Mouse (Mus musculus): ENCODE measurements around the gene Gm815. TPM values are rescaled to one million over a fixed set of nuclear protein-coding genes. Genes with fewer than 3 reads are reported as not detected.

The Gm815 gene
- total and polyA plus RNA-seq, 3 experiments: not detected

DNA sequence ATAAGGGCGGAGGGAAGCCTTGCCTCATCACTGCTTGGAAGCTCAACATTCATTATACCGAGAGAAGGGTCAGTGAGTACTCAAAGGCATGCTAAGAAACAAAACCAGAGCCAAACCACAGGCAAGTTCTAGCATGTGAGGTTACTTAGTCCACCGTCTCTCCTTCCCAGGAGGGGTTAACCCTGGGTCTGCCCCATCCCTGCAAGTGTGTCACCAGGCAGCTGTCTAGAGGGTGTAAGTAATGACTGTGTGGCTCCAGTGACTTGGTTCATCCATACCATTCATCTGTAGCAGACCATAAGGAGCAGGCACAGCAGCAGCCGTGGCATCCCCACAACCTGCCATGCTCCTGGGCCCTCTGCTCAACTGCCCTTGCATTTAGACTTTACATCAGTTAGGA, 5.8 kb upstream of the Gm815 start:
- H3K27me3 ChIP-seq (ENCODE audit: control insufficient read depth in 1 of 2, insufficient read depth in 2 of 2, low read length in 2 of 2): no peaks in the 10 kb centered on the region

DNA sequence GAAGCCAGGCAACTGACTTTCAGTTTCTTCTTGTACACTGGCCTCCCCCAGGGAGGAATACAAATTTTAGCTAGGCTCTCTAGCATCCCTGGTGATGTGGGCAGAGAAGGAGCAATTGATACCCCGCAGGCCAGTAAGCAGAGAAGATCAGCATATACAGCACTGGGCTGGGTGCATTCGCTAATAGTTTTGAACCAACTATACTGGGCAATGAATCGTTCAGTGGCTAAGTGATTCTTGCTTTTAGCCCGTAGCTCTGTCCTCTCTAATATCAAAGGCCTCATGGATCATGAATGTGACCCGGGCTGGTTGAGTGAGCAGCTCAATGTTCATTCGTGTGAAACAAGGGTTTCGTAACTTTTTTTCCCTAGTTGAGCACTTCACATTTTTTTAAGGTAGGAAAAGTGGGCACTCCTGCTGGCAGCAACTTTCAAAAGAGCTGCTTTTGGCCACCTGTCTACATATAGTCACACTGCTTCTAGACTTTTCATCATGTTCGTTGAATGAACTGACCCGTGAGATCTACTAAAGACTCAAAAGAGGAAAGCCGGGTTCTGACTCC, 3.7 kb upstream of the Gm815 start:
- Histone ChIP-seq H3K27me3 (ENCODE audit: control insufficient read depth in 1 of 2, insufficient read depth in 2 of 2, low read length in 2 of 2) (no peaks in the 10 kb centered on the region), H3K9ac (ENCODE audit: control insufficient read depth, low read depth, low read length, poor library complexity, severe bottlenecking) (no peak overlapping the region), H3K9me3 (replicated peaks; ENCODE audit: insufficient read depth, low read length) (no peaks in the 10 kb centered on the region), H3K4me1 (ENCODE audit: control insufficient read depth in 1 of 2, insufficient read depth in 2 of 2, low read length in 2 of 2) (no peaks in the 10 kb centered on the region), H3K27ac (ENCODE audit: control insufficient read depth, low read depth, low read length) (no peak overlapping the region), H3K36me3 (ENCODE audit: control insufficient read depth in 1 of 2, insufficient read depth in 2 of 2, low read length in 2 of 2) (no peaks in the 10 kb centered on the region), H3K4me3 (ENCODE audit: control insufficient read depth in 1 of 2, insufficient read depth in 1 of 2, low read depth in 2 of 2, low read length in 2 of 2) (no peak overlapping the region), H3K79me2 (ENCODE audit: control insufficient read depth, insufficient read depth, low read length, poor library complexity) (no peaks in the 10 kb centered on the region)
- TF ChIP-seq KAT2A (conservative IDR thresholded peaks at IDR 0.05; ENCODE audit: low read depth, low read length): no peak
- no peak for TF ChIP-seq NELFE (IDR thresholded peaks at IDR 0.05; ENCODE audit: low read depth, low read length)
- no peak for TF ChIP-seq POLR2A (IDR thresholded peaks at IDR 0.05; ENCODE audit: control insufficient read depth in 1 of 2, insufficient read depth in 1 of 2, low read depth in 1 of 2, low read length in 2 of 2, poor library complexity in 1 of 2)
- no peak for TF ChIP-seq MYC (IDR thresholded peaks at IDR 0.05; ENCODE audit: low read depth, low read length)
- TF ChIP-seq ZNF384 (IDR thresholded peaks at IDR 0.05; ENCODE audit: low read depth, low read length): no peak
- DNase-seq (ENCODE audit: low read depth, low spot score): no peak

More for the DNA sequence above, 5.8 kb upstream of the Gm815 start:
- H3K9me3 ChIP-seq (replicated peaks; ENCODE audit: insufficient read depth, low read length): no peaks in the 10 kb centered on the region
- H3K36me3 ChIP-seq (ENCODE audit: control insufficient read depth in 1 of 2, insufficient read depth in 2 of 2, low read length in 2 of 2): no peaks in the 10 kb centered on the region
- H3K4me1 ChIP-seq (ENCODE audit: control insufficient read depth in 1 of 2, insufficient read depth in 2 of 2, low read length in 2 of 2): no peaks in the 10 kb centered on the region
- no peaks in the 10 kb centered on the region for H3K79me2 ChIP-seq (ENCODE audit: control insufficient read depth, insufficient read depth, low read length, poor library complexity)
- H3K9ac ChIP-seq (ENCODE audit: control insufficient read depth, low read depth, low read length, poor library complexity, severe bottlenecking): no peak overlapping the region
- no peak overlapping the region for H3K4me3 ChIP-seq (ENCODE audit: control insufficient read depth in 1 of 2, insufficient read depth in 1 of 2, low read depth in 2 of 2, low read length in 2 of 2)
- no peak overlapping the region for H3K27ac ChIP-seq (ENCODE audit: control insufficient read depth, low read depth, low read length)
- no peak for DNase-seq (ENCODE audit: low read depth, low spot score)
- TF ChIP-seq KAT2A (conservative IDR thresholded peaks at IDR 0.05; ENCODE audit: low read depth, low read length) (no peak), TBP (IDR thresholded peaks at IDR 0.05; ENCODE audit: low read depth, low read length) (no peak), MAX (IDR thresholded peaks at IDR 0.05; ENCODE audit: low read length) (no peak), EP300 (IDR thresholded peaks at IDR 0.05; ENCODE audit: low read depth in 1 of 2, low read length in 2 of 2) (no peak)

DNA sequence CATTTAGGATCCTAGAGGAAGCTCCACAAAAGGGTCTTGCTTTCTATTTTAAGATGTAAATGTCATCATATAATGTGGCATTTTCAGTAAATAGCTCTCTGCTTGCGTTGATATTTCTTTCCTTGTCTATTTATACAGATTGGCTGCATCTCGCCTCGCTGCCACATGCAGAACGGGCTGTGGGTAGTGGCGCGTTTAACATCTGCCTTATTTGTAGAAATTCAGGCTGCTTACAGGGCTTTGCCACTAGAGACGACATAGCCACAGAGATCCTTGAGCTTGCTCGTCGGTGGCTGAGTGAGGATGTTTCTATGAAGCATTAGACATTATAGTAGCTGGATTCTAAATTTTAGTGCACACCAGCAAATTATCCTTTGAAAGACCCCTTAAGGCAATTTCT, 2.5 kb downstream of the Gm815 start:
- Histone ChIP-seq H3K27ac (ENCODE audit: control insufficient read depth, low read depth, low read length) (no peak overlapping the region), H3K4me1 (ENCODE audit: control insufficient read depth in 1 of 2, insufficient read depth in 2 of 2, low read length in 2 of 2) (no peaks in the 10 kb centered on the region), H3K9me3 (replicated peaks; ENCODE audit: insufficient read depth, low read length) (no peaks in the 10 kb centered on the region), H3K9ac (ENCODE audit: control insufficient read depth, low read depth, low read length, poor library complexity, severe bottlenecking) (no peak overlapping the region), H3K36me3 (ENCODE audit: control insufficient read depth in 1 of 2, insufficient read depth in 2 of 2, low read length in 2 of 2) (no peaks in the 10 kb centered on the region), H3K4me3 (ENCODE audit: control insufficient read depth in 1 of 2, insufficient read depth in 1 of 2, low read depth in 2 of 2, low read length in 2 of 2) (no peak overlapping the region), H3K79me2 (ENCODE audit: control insufficient read depth, insufficient read depth, low read length, poor library complexity) (no peaks in the 10 kb centered on the region), H3K27me3 (ENCODE audit: control insufficient read depth in 1 of 2, insufficient read depth in 2 of 2, low read length in 2 of 2) (no peaks in the 10 kb centered on the region)
- no peak for DNase-seq (ENCODE audit: low read depth, low spot score)
- TF ChIP-seq E2F4 (IDR thresholded peaks at IDR 0.05; ENCODE audit: borderline replicate concordance, low read depth, low read length) (no peak), TCF12 (IDR thresholded peaks at IDR 0.05; ENCODE audit: low read depth, low read length) (no peak), MXI1 (IDR thresholded peaks at IDR 0.05; ENCODE audit: low read depth, low read length) (no peak), NELFE (IDR thresholded peaks at IDR 0.05; ENCODE audit: low read depth, low read length) (no peak), POLR2AphosphoS2 (IDR thresholded peaks at IDR 0.05; ENCODE audit: low read length) (no peak), UBTF (IDR thresholded peaks at IDR 0.05; ENCODE audit: borderline replicate concordance, insufficient read depth, low read depth, low read length) (no peak), ETS1 (IDR thresholded peaks at IDR 0.05; ENCODE audit: low read depth, low read length) (no peak), KAT2A (conservative IDR thresholded peaks at IDR 0.05; ENCODE audit: low read depth, low read length) (no peak), ZMIZ1 (IDR thresholded peaks at IDR 0.05; ENCODE audit: low read depth, low read length) (no peak), CHD1 (IDR thresholded peaks at IDR 0.05; ENCODE audit: low read depth, low read length) (no peak)
